Mouse (Mus musculus) left cerebral cortex, adult 2 months (tissue): ENCODE data around the gene Hist2h3c2. TPM values are rescaled to one million over a fixed set of nuclear protein-coding genes. Genes with fewer than 3 reads are reported as not detected.
"Not testable (repeated sequence)": the region's sequence is repeated elsewhere in the genome, so short reads cannot be mapped to it uniquely, and the experiment has no call there.

Source experiments
- DNase-seq, 2 experiments: peaks; one replicate each; pipeline ENCODE4 v3.0.0; 2021 to 2022; ENCODE audit warnings: low spot score in 2 of 2, mixed read lengths in 1 of 2; ENCODE audit errors: extremely low spot score in 1 of 2
- H3K27ac ChIP-seq: fragments of 200-600 bp; 2 replicates; pipeline ENCODE4 v1.8.1; 2022
- H3K4me3 ChIP-seq: fragments of 200-600 bp; 2 replicates; pipeline ENCODE4 v1.8.1; 2022
- CTCF ChIP-seq: fragments of 200-600 bp; IDR thresholded peaks from 2 replicates; pipeline ENCODE4 v1.8.1; 2022; ENCODE audit warnings: antibody characterized with exemption, mild to moderate bottlenecking, moderate library complexity
- intact Hi-C: fragments of 180-260 bp; cut with DNase I; formaldehyde crosslinking; loops from one replicate; pipeline ENCODE4 v1.15.1; 2025
- long read RNA-seq, 2 experiments: library from polyadenylated mRNA; stranded (forward); transcript quantifications; one replicate each; pipeline ENCODE4 v2.0.0; 2021; ENCODE audit warnings: borderline mapping rate in 2 of 2
- total RNA-seq, 2 experiments: library from RNA; stranded (reverse); gene quantifications; 2 replicates each; pipeline ENCODE4 v1.2.3; 2021

The Hist2h3c2 gene
- 1 to 10 TPM; 5.7 to 6.8 TPM for total RNA-seq
- long read RNA-seq, experiment 1, partial matches to known transcripts: 0 of 1 reads
- long read RNA-seq, experiment 1, other reads (novel, unspliced or antisense): 0 of 1 reads
- long read RNA-seq, experiment 2: 0 reads

- intact Hi-C loops: not testable (repeated sequence)
- peak in 1 of 2 experiments; percentile 38 for DNase-seq
- H3K4me3 ChIP-seq: peak within 1 kb of the TSS; percentile 51
- peak within 1 kb of the TSS; percentile 82 for H3K27ac ChIP-seq
Observed at GRCm38 (mm10) chr3:96238954-96239793, at the start of gene Hist2h3c2. TSS of gene Hist2h3c2 (minus strand) at chr3:96239127.

- intact Hi-C loops, H3K4me3 ChIP-seq, DNase-seq, H3K27ac ChIP-seq: not testable (repeated sequence)
- TF ChIP-seq CTCF: peak; percentile 55
Observed at GRCm38 (mm10) chr3:96287334-96287733, 48.4 kb upstream of the Hist2h3c2 start.

GRCm38 (mm10) chr3:96284457-96284856 is 45.5 kb upstream of the Hist2h3c2 start:
- TF ChIP-seq CTCF: peak; percentile 58
- intact Hi-C loops: loop anchor here (5.0 kb wide), 1 partner anchor 43 kb away; no protein-coding TSS in a partner anchor
- H3K27ac ChIP-seq: no peak overlapping the region
- peak; percentile 25 to 28 for DNase-seq
- H3K4me3 ChIP-seq: no peak overlapping the region

GRCm38 (mm10) chr3:96280660-96281059 is 41.7 kb upstream of the Hist2h3c2 start:
- no peak overlapping the region for H3K27ac ChIP-seq
- no peak for DNase-seq
- no peak for TF ChIP-seq CTCF
- no peak overlapping the region for H3K4me3 ChIP-seq
- intact Hi-C loops: loop anchor here (2.0 to 5.0 kb wide), 2 partner anchors 47 to 156 kb away; no protein-coding TSS in a partner anchor

DNA sequence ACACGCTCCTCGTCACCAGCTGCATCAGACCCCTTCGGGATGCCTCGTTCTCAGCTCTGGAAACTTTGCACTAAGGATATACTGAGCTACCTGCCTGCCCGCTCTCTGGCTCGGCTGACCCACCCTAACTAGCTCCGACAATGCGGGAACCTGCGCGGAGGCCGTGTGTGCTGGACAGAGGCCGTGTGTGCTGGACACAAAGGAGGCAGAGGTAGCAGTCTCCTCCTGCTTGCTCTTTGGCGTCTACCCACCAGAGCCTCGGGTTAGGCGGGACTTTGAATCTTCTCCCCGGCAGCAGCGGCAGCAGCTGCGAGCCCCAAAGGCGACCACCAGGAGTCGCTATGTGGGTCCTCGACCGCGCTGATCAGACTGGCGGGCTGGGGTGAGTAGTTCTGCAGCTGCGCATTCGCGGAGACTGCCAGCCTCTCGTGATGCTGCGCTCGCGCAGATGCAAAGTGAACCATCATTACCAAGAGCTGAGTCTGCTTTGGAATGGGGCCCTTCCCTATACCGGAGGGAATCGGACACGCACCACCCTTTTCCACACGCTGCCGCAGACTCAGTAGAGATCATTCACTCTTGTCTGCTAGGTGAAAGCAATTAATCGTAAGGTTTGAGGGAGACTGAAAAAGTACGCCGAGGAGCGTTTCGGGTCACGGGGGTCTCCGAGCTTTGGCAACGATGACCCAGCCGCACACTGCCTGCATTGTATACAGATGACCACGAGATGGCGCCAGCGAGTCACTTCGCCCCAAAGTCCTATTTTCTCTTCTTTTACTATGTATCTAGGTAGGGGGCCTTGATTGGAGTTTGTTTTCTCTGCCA is 39.1 kb upstream of the Hist2h3c2 start:
- peak; percentile 57 for TF ChIP-seq CTCF
- intact Hi-C loops: loop anchor here (5.0 kb wide), 2 partner anchors 224 to 319 kb away; partner anchors contain the start of gene Ankrd34a
- Histone ChIP-seq H3K27ac (peak overlapping the region; percentile 89), H3K4me3 (peak overlapping the region; percentile 62)
- peak; percentile 91 for DNase-seq

DNA sequence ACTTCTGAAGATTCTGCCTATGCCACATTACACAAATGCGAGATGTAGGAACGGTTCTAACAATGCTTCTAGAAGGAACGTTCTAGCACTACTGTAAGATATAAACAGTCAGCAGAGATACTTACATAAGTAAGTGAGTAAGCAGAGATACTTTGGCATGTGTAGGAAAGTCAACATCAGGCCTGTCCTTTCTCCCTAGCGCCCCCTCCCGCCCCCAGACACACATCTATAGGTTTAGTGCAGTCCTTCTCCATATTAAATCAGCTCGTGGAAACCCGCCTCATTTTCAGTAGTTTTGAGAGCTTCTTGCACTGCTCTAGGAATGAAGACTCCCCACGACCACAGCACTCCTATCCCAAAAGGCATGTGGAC is 38.5 kb upstream of the Hist2h3c2 start:
- DNase-seq: peak; percentile 44 to 50
- H3K4me3 ChIP-seq: peak overlapping the region; percentile 62
- intact Hi-C loops: loop anchor here (5.0 kb wide), 2 partner anchors 225 to 320 kb away; partner anchors contain the start of gene Ankrd34a
- TF ChIP-seq CTCF: no peak
- peak overlapping the region; percentile 89 for H3K27ac ChIP-seq

- peak overlapping the region; percentile 41 for H3K4me3 ChIP-seq
- intact Hi-C loops: no loop called here
- H3K27ac ChIP-seq: no peak overlapping the region
- DNase-seq: no peak
- TF ChIP-seq CTCF: no peak
Observed at GRCm38 (mm10) chr3:96273591-96274465, 34.9 kb upstream of the Hist2h3c2 start.

DNA sequence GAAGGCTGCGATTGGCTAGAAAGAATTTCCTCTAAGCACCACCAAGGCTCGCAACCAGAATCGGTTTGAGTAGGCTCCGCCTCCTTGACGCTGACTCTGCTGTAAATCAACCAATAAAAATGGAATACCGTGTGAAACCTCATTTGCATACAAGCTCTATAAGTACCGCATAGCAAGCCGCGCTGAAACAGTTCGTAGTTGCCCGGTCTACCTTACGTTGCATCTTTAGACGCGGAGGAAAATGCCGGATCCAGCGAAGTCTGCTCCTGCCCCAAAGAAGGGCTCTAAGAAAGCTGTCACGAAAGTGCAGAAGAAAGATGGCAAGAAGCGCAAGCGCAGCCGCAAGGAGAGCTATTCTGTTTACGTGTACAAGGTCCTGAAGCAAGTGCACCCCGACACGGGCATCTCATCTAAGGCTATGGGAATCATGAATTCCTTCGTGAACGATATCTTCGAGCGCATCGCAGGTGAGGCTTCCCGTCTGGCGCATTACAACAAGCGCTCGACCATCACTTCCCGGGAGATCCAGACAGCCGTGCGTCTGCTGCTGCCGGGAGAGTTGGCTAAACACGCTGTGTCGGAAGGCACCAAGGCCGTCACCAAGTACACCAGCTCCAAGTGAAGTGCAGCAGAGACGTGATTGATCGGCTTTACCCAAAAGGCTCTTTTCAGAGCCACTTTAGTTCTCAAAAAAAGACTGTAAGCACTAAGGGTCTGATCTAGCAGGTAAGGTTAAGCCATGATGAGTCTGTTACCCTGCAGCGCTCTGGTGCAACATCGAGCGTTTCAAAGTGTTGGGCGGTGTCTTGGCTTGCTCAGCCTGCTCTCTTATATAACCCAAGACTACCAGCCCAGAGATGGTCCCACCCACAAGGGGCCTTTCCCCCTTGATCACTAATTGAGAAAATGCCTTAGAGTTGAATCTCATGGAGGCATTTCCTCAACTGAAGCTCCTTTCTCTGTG is 30.9 kb upstream of the Hist2h3c2 start, which contains the start of gene Hist2h2bb:
Gene Hist2h2bb (plus strand): TSS at position 242 of the 964 bp plus-strand sequence.
- no peak for TF ChIP-seq CTCF
- intact Hi-C loops: no loop called here
- peak within 1 kb of the TSS; percentile 54 for H3K4me3 ChIP-seq
- peak within 1 kb of the TSS; percentile 93 for H3K27ac ChIP-seq
- peak; percentile 90 for DNase-seq

GRCm38 (mm10) chr3:96268776-96269378 is 29.9 kb upstream of the Hist2h3c2 start:
- peak overlapping the region; percentile 53 for H3K4me3 ChIP-seq
- DNase-seq: peak in 1 of 2 experiments; percentile 21
- intact Hi-C loops: not testable (repeated sequence)
- H3K27ac ChIP-seq: peak overlapping the region; percentile 93
